Mouse (Mus musculus): ENCODE results near the gene Dlg2. TPM values are rescaled to one million over a fixed set of nuclear protein-coding genes. Genes with fewer than 3 reads are reported as not detected.

Dlg2 gene
- polyA plus RNA-seq, 1 experiment from 2014 or later, result 30.0 TPM

DNA sequence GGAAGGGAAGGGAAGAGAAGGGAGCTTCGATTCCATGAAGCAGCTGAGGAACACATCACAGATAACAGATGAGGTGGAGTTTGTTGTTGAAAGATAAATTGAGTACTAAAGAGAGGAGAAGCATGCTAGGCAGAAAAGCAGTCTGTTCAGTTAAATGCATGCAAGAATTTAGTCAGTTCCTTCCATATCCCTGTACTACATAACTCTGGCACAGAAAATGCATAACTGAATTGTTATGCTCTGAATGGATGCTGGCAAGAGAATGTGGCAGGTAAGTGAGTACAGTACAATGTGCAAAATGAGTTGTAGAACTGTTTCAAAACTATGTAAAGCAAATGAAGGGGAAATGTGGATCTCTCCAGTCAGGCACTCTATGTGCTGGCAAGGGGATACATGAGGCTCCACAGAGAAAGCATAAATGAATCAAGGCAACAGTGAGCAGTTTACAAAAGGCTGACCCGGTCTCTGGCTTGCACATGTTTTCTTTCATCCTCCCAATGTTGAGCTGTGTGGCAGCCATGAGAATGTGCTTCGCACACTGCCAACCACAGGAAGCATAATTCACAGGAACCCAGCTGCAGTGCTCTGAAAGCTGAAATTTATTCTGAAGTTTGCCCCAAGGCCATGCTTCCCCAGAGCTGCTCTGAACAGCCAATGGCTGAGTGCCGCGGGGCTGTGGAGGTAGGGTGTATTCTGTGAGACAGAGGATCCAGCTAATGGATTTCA, 1386.5 kb downstream of the Dlg2 start:
- DNase-seq (ENCODE audit: low spot score) (no peak), ATAC-seq (ENCODE audit: low FRiP score) (peak; percentile 91)
- no peaks in the 10 kb centered on the region for H3K27me3 ChIP-seq (ENCODE audit: control insufficient read depth, insufficient read depth, low read length)
- no peak overlapping the region for H3K4me3 ChIP-seq (replicated peaks; ENCODE audit: low read length)
- no peaks in the 10 kb centered on the region for H3K4me1 ChIP-seq (replicated peaks; ENCODE audit: control insufficient read depth, insufficient read depth, low read length)
- no peaks in the 10 kb centered on the region for H3K9me3 ChIP-seq (ENCODE audit: control insufficient read depth, low read length)
- no peak overlapping the region for H3K4me2 ChIP-seq (replicated peaks)
- no peak overlapping the region for H3K27ac ChIP-seq
- 61% methylated on average over 5 of the region's 5 CpGs for WGBS
- H3K36me3 ChIP-seq (replicated peaks; ENCODE audit: control insufficient read depth, insufficient read depth), result no peaks in the 10 kb centered on the region
- no peak overlapping the region for H3K9ac ChIP-seq

DNA sequence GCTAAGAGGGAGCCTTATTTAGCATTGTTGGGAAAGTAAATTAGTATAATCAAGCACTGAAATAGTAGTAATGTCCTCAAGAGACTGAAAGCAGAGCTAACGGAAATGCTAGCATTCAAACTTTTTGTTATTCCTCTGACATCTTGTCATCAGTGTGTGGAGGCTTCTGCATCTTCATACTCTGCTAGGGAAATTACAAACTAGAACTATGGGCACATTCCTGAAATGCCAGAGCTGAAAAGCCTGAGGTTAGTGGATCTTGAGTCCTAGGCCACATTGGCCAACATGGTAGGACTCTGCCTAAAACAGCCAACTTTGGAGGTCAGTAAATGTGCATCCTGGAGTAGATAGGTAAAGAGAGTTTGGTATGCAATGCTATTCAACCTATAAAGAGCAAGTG, 1392.4 kb downstream of the Dlg2 start:
- Histone ChIP-seq H3K4me1 (replicated peaks; ENCODE audit: control insufficient read depth, insufficient read depth, low read length) (no peaks in the 10 kb centered on the region), H3K4me2 (replicated peaks) (no peak overlapping the region), H3K9me3 (ENCODE audit: control insufficient read depth, low read length) (no peaks in the 10 kb centered on the region), H3K36me3 (replicated peaks; ENCODE audit: control insufficient read depth, insufficient read depth) (no peaks in the 10 kb centered on the region), H3K9ac (no peak overlapping the region), H3K27me3 (ENCODE audit: control insufficient read depth, insufficient read depth, low read length) (no peaks in the 10 kb centered on the region), H3K4me3 (replicated peaks; ENCODE audit: low read length) (no peak overlapping the region), H3K27ac (no peak overlapping the region)
- 80% methylated on average over 1 of the region's 1 CpGs for whole genome bisulfite sequencing
- DNase-seq (ENCODE audit: low spot score) (no peak), ATAC-seq (ENCODE audit: low FRiP score) (no peak)

DNA sequence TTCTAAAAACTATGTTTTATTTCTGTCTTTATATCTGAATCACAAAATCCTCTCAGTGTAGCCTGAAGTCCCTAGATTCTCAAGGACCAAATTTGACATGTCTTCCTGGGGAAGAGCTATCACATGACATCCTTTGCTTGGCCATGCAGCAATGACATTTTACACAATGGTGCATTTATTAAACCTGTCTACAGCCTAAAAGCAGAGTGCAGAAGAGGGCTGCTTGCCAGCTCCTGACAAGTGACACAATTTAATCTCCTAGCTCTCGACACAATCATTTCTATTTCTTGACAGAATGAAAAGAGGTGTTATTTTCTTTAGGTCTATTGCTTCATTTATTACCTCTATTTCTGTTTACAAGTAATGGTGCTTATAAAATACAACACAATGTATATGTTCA, 1400.4 kb downstream of the Dlg2 start:
- DNase-seq (ENCODE audit: low spot score) (no peak), ATAC-seq (ENCODE audit: low FRiP score) (no peak)
- Histone ChIP-seq H3K36me3 (replicated peaks; ENCODE audit: control insufficient read depth, insufficient read depth) (no peaks in the 10 kb centered on the region), H3K9me3 (ENCODE audit: control insufficient read depth, low read length) (no peaks in the 10 kb centered on the region), H3K9ac (no peak overlapping the region), H3K4me3 (replicated peaks; ENCODE audit: low read length) (no peak overlapping the region), H3K4me2 (replicated peaks) (no peak overlapping the region), H3K27me3 (ENCODE audit: control insufficient read depth, insufficient read depth, low read length) (no peaks in the 10 kb centered on the region), H3K27ac (no peak overlapping the region), H3K4me1 (replicated peaks; ENCODE audit: control insufficient read depth, insufficient read depth, low read length) (no peaks in the 10 kb centered on the region)
- 42% methylated on average over 1 of the region's 1 CpGs for WGBS

DNA sequence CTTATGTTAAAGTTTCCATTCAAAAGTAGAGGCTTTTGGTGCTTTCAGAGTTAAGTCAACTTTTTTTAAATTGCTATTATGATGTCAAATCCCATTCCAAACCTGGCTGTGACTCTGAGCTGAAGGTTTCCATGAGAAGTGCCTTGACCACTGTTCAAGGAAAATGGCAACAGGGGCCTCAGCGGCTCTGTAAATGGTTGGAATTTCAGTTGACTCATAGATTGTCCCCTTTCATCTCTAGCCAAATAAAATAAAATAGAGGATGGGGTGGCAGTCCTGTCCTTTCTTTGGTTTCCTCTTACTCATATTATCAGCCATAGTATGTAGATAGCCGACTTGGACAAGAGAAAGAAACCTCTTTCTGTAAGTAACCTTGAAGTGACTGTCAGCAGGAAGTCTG, 1401.3 kb downstream of the Dlg2 start:
- H3K4me3 ChIP-seq (replicated peaks; ENCODE audit: low read length), result no peak overlapping the region
- no peaks in the 10 kb centered on the region for H3K4me1 ChIP-seq (replicated peaks; ENCODE audit: control insufficient read depth, insufficient read depth, low read length)
- H3K27ac ChIP-seq, result no peak overlapping the region
- DNase-seq (ENCODE audit: low spot score) (no peak), ATAC-seq (ENCODE audit: low FRiP score) (no peak)
- H3K9me3 ChIP-seq (ENCODE audit: control insufficient read depth, low read length), result no peaks in the 10 kb centered on the region
- WGBS, result 79% methylated on average over 2 of the region's 2 CpGs
- no peaks in the 10 kb centered on the region for H3K36me3 ChIP-seq (replicated peaks; ENCODE audit: control insufficient read depth, insufficient read depth)
- H3K9ac ChIP-seq, result no peak overlapping the region
- no peaks in the 10 kb centered on the region for H3K27me3 ChIP-seq (ENCODE audit: control insufficient read depth, insufficient read depth, low read length)
- H3K4me2 ChIP-seq (replicated peaks), result no peak overlapping the region

DNA sequence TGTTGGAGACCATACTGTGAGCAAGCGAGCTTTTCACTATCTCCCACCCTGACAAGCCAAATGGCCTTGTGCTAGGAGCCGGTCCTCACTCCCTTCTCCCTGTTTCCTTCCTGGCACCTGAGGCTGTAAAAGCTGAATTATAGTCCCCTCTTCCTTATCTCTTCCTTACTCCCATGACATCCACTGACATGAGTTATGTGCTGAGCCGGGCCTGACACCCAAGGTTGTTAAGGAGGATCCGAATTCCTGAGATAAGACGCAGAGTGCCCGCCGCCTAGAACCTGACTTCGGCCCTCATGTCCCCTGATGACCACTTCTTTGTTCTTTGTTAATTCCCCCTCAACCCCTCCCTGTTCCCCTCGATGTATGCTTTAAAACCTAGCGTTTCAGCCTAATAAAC, 1409.9 kb downstream of the Dlg2 start:
- Histone ChIP-seq H3K9me3 (ENCODE audit: control insufficient read depth, low read length) (no peaks in the 10 kb centered on the region), H3K27me3 (ENCODE audit: control insufficient read depth, insufficient read depth, low read length) (no peaks in the 10 kb centered on the region), H3K4me3 (replicated peaks; ENCODE audit: low read length) (no peak overlapping the region), H3K9ac (no peak overlapping the region), H3K36me3 (replicated peaks; ENCODE audit: control insufficient read depth, insufficient read depth) (no peaks in the 10 kb centered on the region), H3K27ac (no peak overlapping the region), H3K4me1 (replicated peaks; ENCODE audit: control insufficient read depth, insufficient read depth, low read length) (no peaks in the 10 kb centered on the region), H3K4me2 (replicated peaks) (no peak overlapping the region)
- DNase-seq (ENCODE audit: low spot score) (no peak), ATAC-seq (ENCODE audit: low FRiP score) (no peak)
- 93% methylated on average over 10 of the region's 10 CpGs for WGBS

DNA sequence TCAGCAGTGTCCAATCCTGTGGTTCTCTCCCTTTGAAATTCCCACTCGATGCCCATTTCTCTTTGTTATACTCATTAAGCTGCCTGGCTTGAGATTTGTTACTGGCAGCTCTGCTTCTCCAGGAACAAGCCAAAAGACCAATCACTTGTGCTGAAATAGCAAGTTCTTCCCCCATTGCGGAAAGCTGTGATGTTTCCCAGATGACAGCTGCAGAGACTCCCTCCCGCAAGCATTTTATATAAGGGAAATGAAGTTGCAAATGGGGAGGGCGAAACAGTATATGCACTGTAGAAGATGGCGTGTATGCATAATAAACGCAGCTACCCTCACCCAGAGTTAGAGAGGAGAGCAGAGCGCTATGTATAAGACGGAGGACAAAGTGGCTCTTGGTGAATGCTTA, 1417.5 kb downstream of the Dlg2 start:
- ATAC-seq (ENCODE audit: low FRiP score), result no peak
- DNase-seq (ENCODE audit: low spot score), result no peak
- WGBS, result 89% methylated on average over 8 of the region's 8 CpGs
- H3K36me3 ChIP-seq (replicated peaks; ENCODE audit: control insufficient read depth, insufficient read depth), result no peaks in the 10 kb centered on the region
- no peak overlapping the region for H3K9ac ChIP-seq
- no peak overlapping the region for H3K4me3 ChIP-seq (replicated peaks; ENCODE audit: low read length)
- H3K9me3 ChIP-seq (ENCODE audit: control insufficient read depth, low read length), result no peaks in the 10 kb centered on the region
- no peaks in the 10 kb centered on the region for H3K4me1 ChIP-seq (replicated peaks; ENCODE audit: control insufficient read depth, insufficient read depth, low read length)
- H3K27me3 ChIP-seq (ENCODE audit: control insufficient read depth, insufficient read depth, low read length), result no peaks in the 10 kb centered on the region
- no peak overlapping the region for H3K4me2 ChIP-seq (replicated peaks)
- no peak overlapping the region for H3K27ac ChIP-seq

DNA sequence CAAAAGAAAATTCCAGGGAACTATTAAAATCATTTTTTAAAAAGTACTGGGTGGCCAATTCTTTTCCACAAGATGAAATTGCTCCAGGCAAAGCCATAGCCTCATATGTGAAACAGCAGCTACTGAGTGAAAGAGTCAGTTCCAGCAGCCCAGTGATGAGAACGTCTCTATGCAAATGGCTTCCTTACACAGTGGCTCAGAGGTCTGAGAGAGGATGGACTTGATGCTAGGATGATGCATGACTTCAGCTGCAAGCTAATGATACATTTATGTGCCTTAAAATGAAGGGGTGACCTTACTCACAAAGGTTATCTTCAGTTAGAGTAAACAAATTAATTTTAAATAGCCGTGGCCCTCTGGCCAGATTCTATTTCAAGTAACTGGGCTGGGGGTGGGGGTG, 1420.5 kb downstream of the Dlg2 start:
- WGBS, result 42% methylated on average over 2 of the region's 2 CpGs
- H3K4me3 ChIP-seq (replicated peaks; ENCODE audit: low read length), result no peak overlapping the region
- H3K4me1 ChIP-seq (replicated peaks; ENCODE audit: control insufficient read depth, insufficient read depth, low read length), result no peaks in the 10 kb centered on the region
- ATAC-seq (ENCODE audit: low FRiP score) (no peak), DNase-seq (ENCODE audit: low spot score) (no peak)
- H3K27ac ChIP-seq, result no peak overlapping the region
- no peaks in the 10 kb centered on the region for H3K36me3 ChIP-seq (replicated peaks; ENCODE audit: control insufficient read depth, insufficient read depth)
- H3K9me3 ChIP-seq (ENCODE audit: control insufficient read depth, low read length), result no peaks in the 10 kb centered on the region
- no peak overlapping the region for H3K9ac ChIP-seq
- no peak overlapping the region for H3K4me2 ChIP-seq (replicated peaks)
- H3K27me3 ChIP-seq (ENCODE audit: control insufficient read depth, insufficient read depth, low read length), result no peaks in the 10 kb centered on the region

DNA sequence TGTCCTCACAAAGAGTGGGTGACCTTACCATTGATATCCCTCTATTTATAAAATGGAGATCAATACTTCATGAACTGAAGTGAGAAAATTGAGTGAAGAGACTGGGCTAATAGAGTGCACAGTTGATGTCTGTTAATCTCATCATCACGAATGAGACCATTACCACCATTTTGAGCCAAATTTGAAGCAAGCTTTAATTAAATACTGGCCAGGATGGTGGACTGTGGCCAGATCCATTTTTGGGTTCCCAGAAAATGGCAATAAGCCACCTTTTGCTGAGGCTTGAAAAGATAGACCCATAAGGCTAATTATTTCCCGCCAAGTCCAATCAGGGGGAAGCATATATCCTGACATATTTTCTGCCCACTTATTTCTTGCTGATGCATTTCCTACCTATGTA, 1421.0 kb downstream of the Dlg2 start:
- H3K27me3 ChIP-seq (ENCODE audit: control insufficient read depth, insufficient read depth, low read length), result no peaks in the 10 kb centered on the region
- H3K9me3 ChIP-seq (ENCODE audit: control insufficient read depth, low read length), result no peaks in the 10 kb centered on the region
- no peak overlapping the region for H3K27ac ChIP-seq
- WGBS, result 83% methylated on average over 2 of the region's 2 CpGs
- no peak overlapping the region for H3K4me2 ChIP-seq (replicated peaks)
- no peaks in the 10 kb centered on the region for H3K36me3 ChIP-seq (replicated peaks; ENCODE audit: control insufficient read depth, insufficient read depth)
- no peak for DNase-seq (ENCODE audit: low spot score)
- no peaks in the 10 kb centered on the region for H3K4me1 ChIP-seq (replicated peaks; ENCODE audit: control insufficient read depth, insufficient read depth, low read length)
- H3K9ac ChIP-seq, result no peak overlapping the region
- ATAC-seq (ENCODE audit: low FRiP score), result no peak
- no peak overlapping the region for H3K4me3 ChIP-seq (replicated peaks; ENCODE audit: low read length)

DNA sequence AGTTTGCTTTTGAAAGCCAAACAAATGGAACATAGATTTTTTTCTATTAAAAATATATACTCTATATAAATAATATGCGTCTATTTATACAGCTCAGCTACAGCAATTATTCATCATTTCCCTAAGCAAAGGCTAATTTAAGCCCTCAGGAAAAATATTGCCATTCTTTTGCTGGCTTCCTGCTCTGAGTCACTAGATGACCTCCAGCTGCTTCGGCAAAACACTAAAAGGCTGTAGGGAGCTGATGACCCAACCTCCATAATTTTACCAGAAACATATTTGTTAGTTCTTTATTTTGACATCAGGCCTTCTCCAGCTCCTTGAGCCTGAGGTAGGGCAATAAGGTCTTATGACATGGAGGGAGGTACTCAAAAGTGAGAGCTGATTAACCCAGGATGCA, 1426.0 kb downstream of the Dlg2 start:
- Histone ChIP-seq H3K36me3 (replicated peaks; ENCODE audit: control insufficient read depth, insufficient read depth) (no peaks in the 10 kb centered on the region), H3K4me2 (replicated peaks) (no peak overlapping the region), H3K4me3 (replicated peaks; ENCODE audit: low read length) (no peak overlapping the region), H3K27ac (no peak overlapping the region), H3K27me3 (ENCODE audit: control insufficient read depth, insufficient read depth, low read length) (no peaks in the 10 kb centered on the region), H3K4me1 (replicated peaks; ENCODE audit: control insufficient read depth, insufficient read depth, low read length) (no peaks in the 10 kb centered on the region), H3K9ac (no peak overlapping the region), H3K9me3 (ENCODE audit: control insufficient read depth, low read length) (no peaks in the 10 kb centered on the region)
- WGBS, result 71% methylated on average over 2 of the region's 2 CpGs
- ATAC-seq (ENCODE audit: low FRiP score), result no peak
- DNase-seq (ENCODE audit: low spot score), result no peak

DNA sequence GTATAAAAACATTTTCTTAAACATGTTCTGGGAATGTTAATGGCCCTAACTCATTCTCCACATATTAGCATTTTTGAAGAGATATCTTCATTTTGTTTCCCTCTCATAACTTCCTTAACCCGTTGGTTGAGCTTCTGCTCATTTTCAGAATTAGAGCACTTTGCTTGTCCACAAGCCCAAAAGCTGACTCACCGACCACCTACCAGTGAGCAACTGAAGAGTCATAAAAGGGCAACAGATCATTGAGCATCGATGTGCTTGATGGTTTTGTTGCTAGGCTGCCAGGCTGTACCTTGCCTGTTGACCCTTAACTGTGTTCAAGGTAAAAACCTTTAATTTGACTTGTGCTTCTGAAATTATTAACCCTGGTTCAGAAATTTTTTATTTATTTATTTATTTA, 1440.3 kb downstream of the Dlg2 start:
- no peak for ATAC-seq (ENCODE audit: low FRiP score)
- no peaks in the 10 kb centered on the region for H3K9me3 ChIP-seq (ENCODE audit: control insufficient read depth, low read length)
- no peaks in the 10 kb centered on the region for H3K36me3 ChIP-seq (replicated peaks; ENCODE audit: control insufficient read depth, insufficient read depth)
- 80% methylated on average over 3 of the region's 3 CpGs for WGBS
- no peak overlapping the region for H3K4me2 ChIP-seq (replicated peaks)
- H3K27me3 ChIP-seq (ENCODE audit: control insufficient read depth, insufficient read depth, low read length), result no peaks in the 10 kb centered on the region
- no peak overlapping the region for H3K27ac ChIP-seq
- DNase-seq (ENCODE audit: low spot score), result no peak
- H3K4me1 ChIP-seq (replicated peaks; ENCODE audit: control insufficient read depth, insufficient read depth, low read length), result 0 out of 2 replicates have a peak, but pooled peaks cover 3% of the 10 kb centered on the region
- no peak overlapping the region for H3K4me3 ChIP-seq (replicated peaks; ENCODE audit: low read length)
- H3K9ac ChIP-seq, result no peak overlapping the region

Measured in hindbrain, embryonic 14.5 days (tissue).